Mouse (Mus musculus) lung, embryonic 14.5 days (tissue): ENCODE measurements at regions not wholly inside any gene's neighbourhood (a gene's known extent, or its start where the extent isn't known, plus 50 kb on each side); places are given as distances from the start of the nearest gene placed in this dataset.

Source experiments
- ATAC-seq: fragments of 200-750 bp; cut with Nextera tagmentation; 2 replicates; pipeline ENCODE4 v1.8.0; 2017; ENCODE audit warnings: mild to moderate bottlenecking, moderate TSS enrichment, moderate library complexity; ENCODE audit not compliant: insufficient read depth
- DNase-seq: peaks from one replicate; pipeline ENCODE4 v3.0.0-alpha.2; 2015
- H3K27ac ChIP-seq: fragments of 300-500 bp; sonication (generic); 2 replicates; pipeline ENCODE4 v1.5.1; 2014; ENCODE audit warnings: low read depth, mild to moderate bottlenecking, moderate library complexity
- H3K27me3 ChIP-seq: fragments of 300-500 bp; sonication (generic); 2 replicates; pipeline ENCODE4 v1.6.1; 2014; ENCODE audit warnings: low read length, control low read depth; ENCODE audit not compliant: insufficient read depth
- H3K36me3 ChIP-seq: fragments of 300-500 bp; sonication (generic); 2 replicates; pipeline ENCODE4 v1.6.1; 2014; ENCODE audit warnings: control low read depth; ENCODE audit not compliant: insufficient read depth
- H3K4me1 ChIP-seq: fragments of 300-500 bp; sonication (generic); 2 replicates; pipeline ENCODE4 v1.6.1; 2014; ENCODE audit warnings: antibody characterized with exemption, control low read depth; ENCODE audit not compliant: insufficient read depth
- H3K4me2 ChIP-seq: fragments of 300-500 bp; sonication (generic); 2 replicates; pipeline ENCODE4 v1.6.1; 2014; ENCODE audit warnings: mild to moderate bottlenecking
- H3K4me3 ChIP-seq: fragments of 300-500 bp; sonication (generic); 2 replicates; pipeline ENCODE4 v1.5.1; 2014; ENCODE audit warnings: low read depth, low read length
- H3K9ac ChIP-seq: fragments of 300-500 bp; sonication (generic); 2 replicates; pipeline ENCODE4 v1.6.1; 2014
- H3K9me3 ChIP-seq: fragments of 300-500 bp; sonication (generic); 2 replicates; pipeline ENCODE4 v1.6.1; 2016; ENCODE audit warnings: low read depth, low read length, control low read depth
- CTCF ChIP-seq: IDR thresholded peaks from 2 replicates; pipeline ENCODE4 v1.5.1; 2016; ENCODE audit warnings: antibody characterized with exemption, low read depth
- WGBS: fragments of 180-500 bp; shearing (Covaris S2); extraction: QIAGEN DNeasy Blood & Tissue Kit; methylation state at CpG from one replicate; pipeline ENCODE4 v1.1.7; 2014; 5-methylcytosine and 5-hydroxymethylcytosine counted together

GRCm38 (mm10) chr2:21056450-21057210 lies 87.9 kb upstream of the Arhgap21 start:
- WGBS: 59% methylated on average over 5 of the region's 5 CpGs
- H3K4me1 ChIP-seq: peaks cover 12% of the 10 kb centered on the region; the same call in 1 of the 2 replicates
- DNase-seq (peak; percentile 72), ATAC-seq (peak; percentile 56)
- H3K27ac ChIP-seq: no peak overlapping the region
- no peak overlapping the region for H3K4me2 ChIP-seq
- H3K4me3 ChIP-seq: no peak overlapping the region
- TF ChIP-seq CTCF: no peak
- H3K36me3 ChIP-seq: no peaks in the 10 kb centered on the region
- no peaks in the 10 kb centered on the region for H3K9me3 ChIP-seq
- H3K9ac ChIP-seq: no peak overlapping the region
- no peaks in the 10 kb centered on the region for H3K27me3 ChIP-seq

GRCm38 (mm10) chr2:21055416-21055815 lies 86.7 kb upstream of the Arhgap21 start:
- WGBS: 92% methylated on average over 3 of the region's 3 CpGs
- no peak for DNase-seq
- Histone ChIP-seq H3K9ac (no peak overlapping the region), H3K4me1 (peaks cover 12% of the 10 kb centered on the region; the same call in 1 of the 2 replicates), H3K36me3 (no peaks in the 10 kb centered on the region), H3K27me3 (no peaks in the 10 kb centered on the region), H3K9me3 (no peaks in the 10 kb centered on the region), H3K4me3 (no peak overlapping the region), H3K4me2 (no peak overlapping the region), H3K27ac (no peak overlapping the region)
- no peak for ATAC-seq
- no peak for TF ChIP-seq CTCF

GRCm38 (mm10) chr2:21054325-21055082 lies 85.8 kb upstream of the Arhgap21 start:
- Histone ChIP-seq H3K27ac (peak overlapping the region; percentile 5; the same call in 1 of the 2 replicates), H3K9me3 (no peaks in the 10 kb centered on the region), H3K9ac (no peak overlapping the region), H3K36me3 (no peaks in the 10 kb centered on the region), H3K27me3 (no peaks in the 10 kb centered on the region), H3K4me3 (no peak overlapping the region), H3K4me2 (no peak overlapping the region), H3K4me1 (peaks cover 12% of the 10 kb centered on the region; the same call in 1 of the 2 replicates)
- DNase-seq (peak; percentile 30), ATAC-seq (no peak)
- TF ChIP-seq CTCF: no peak
- WGBS: 57% methylated on average over 6 of the region's 6 CpGs

GRCm38 (mm10) chr2:21053596-21053995 lies 84.9 kb upstream of the Arhgap21 start:
- DNase-seq (peak; percentile 73), ATAC-seq (0 out of 2 replicates have a peak, but pooled peaks have one; percentile 46)
- Histone ChIP-seq H3K27me3 (no peaks in the 10 kb centered on the region), H3K4me2 (no peak overlapping the region), H3K36me3 (no peaks in the 10 kb centered on the region), H3K9me3 (no peaks in the 10 kb centered on the region), H3K9ac (no peak overlapping the region), H3K4me1 (peaks cover 12% of the 10 kb centered on the region; the same call in 1 of the 2 replicates), H3K4me3 (no peak overlapping the region), H3K27ac (no peak overlapping the region)
- no peak for TF ChIP-seq CTCF
- WGBS: 44% methylated on average over 5 of the region's 5 CpGs

GRCm38 (mm10) chr2:21048996-21049395 lies 80.3 kb upstream of the Arhgap21 start:
- H3K36me3 ChIP-seq: no peaks in the 10 kb centered on the region
- H3K4me3 ChIP-seq: no peak overlapping the region
- DNase-seq (no peak), ATAC-seq (no peak)
- WGBS: 59% methylated on average over 5 of the region's 5 CpGs
- no peaks in the 10 kb centered on the region for H3K27me3 ChIP-seq
- H3K27ac ChIP-seq: no peak overlapping the region
- no peaks in the 10 kb centered on the region for H3K9me3 ChIP-seq
- no peak overlapping the region for H3K9ac ChIP-seq
- H3K4me2 ChIP-seq: no peak overlapping the region
- TF ChIP-seq CTCF: no peak
- peaks cover 12% of the 10 kb centered on the region; the same call in 1 of the 2 replicates for H3K4me1 ChIP-seq

GRCm38 (mm10) chr2:21048226-21048625 lies 79.5 kb upstream of the Arhgap21 start:
- 80% methylated on average over 6 of the region's 6 CpGs for WGBS
- no peak overlapping the region for H3K9ac ChIP-seq
- H3K27ac ChIP-seq: no peak overlapping the region
- H3K4me2 ChIP-seq: no peak overlapping the region
- no peak for ATAC-seq
- DNase-seq: no peak
- H3K4me1 ChIP-seq: peaks cover 7% of the 10 kb centered on the region; the same call in 1 of the 2 replicates
- H3K9me3 ChIP-seq: no peaks in the 10 kb centered on the region
- no peaks in the 10 kb centered on the region for H3K27me3 ChIP-seq
- no peaks in the 10 kb centered on the region for H3K36me3 ChIP-seq
- no peak for TF ChIP-seq CTCF
- H3K4me3 ChIP-seq: no peak overlapping the region

GRCm38 (mm10) chr2:21046503-21047116 lies 77.9 kb upstream of the Arhgap21 start:
- no peak overlapping the region for H3K4me3 ChIP-seq
- no peaks in the 10 kb centered on the region for H3K9me3 ChIP-seq
- H3K4me1 ChIP-seq: peaks cover 7% of the 10 kb centered on the region; the same call in 1 of the 2 replicates
- 66% methylated on average over 9 of the region's 9 CpGs for WGBS
- no peak for TF ChIP-seq CTCF
- no peak overlapping the region for H3K9ac ChIP-seq
- H3K27me3 ChIP-seq: no peaks in the 10 kb centered on the region
- no peaks in the 10 kb centered on the region for H3K36me3 ChIP-seq
- DNase-seq: no peak
- no peak overlapping the region for H3K27ac ChIP-seq
- ATAC-seq: no peak
- no peak overlapping the region for H3K4me2 ChIP-seq
